Mouse (Mus musculus): ENCODE data around the gene Invs.
A peak's percentile ranks its signal among the peaks of the same experiment; 100 is the strongest.

Gene Invs

DNA sequence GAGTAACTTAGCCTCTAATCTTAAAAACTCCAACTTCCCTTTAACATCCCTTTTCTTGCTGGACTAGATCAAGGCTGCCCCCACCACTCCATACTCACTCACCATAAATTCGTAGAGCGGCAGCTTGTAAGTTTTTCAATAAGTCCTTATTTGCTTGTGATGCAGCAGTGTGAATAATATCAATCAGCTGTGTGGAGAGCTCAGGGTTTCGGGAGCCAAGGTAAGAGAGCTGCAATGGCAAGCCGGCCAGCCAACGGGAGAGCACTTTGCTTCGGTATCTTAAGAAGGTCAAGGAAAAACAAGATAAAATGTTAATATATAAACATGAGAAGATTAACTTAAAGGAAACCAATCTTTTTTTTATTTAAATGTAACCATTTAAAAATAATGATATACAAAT, 178.9 kb downstream of the Invs start:
- no peak for DNase-seq (ENCODE audit: low spot score)

DNA sequence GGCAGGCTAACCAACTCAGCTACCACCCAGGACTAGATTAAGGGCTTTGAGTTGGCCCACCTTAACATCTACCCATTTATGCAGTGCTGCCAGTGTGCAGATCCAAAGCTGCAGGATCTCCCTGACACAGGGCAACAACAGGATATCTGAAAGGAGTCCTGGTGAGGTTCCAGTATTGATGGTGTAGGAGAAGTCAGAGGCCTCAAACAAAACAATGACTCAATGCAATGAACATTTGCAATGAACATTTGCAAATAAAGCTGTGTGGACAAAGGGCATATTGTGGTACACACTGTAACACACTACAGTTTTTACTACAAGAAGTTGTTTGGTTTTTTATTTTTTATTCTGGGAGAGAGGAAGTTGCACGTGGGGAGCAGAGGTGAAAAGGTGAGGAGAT, 181.5 kb downstream of the Invs start:
- no peak for DNase-seq (ENCODE audit: low spot score)

DNA sequence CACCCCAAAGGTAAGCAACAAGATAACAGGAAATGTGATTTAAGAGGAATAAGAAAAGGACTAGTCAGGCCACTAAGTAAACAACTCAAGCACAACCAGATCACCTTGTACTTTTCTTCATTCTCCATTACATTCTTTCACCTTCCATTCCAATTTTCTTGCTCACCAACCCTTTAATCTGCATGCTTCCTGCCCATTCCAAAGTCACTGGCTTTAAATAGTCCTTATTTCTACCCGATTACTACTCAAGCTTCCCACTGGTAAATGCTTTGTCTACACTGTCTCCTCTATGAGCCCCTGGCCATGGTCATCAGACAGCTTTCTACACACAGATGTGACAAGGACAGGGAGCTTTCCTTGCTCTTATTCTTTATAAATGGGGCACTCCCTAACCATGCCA, 191.4 kb downstream of the Invs start:
- DNase-seq (ENCODE audit: low spot score), result no peak

DNA sequence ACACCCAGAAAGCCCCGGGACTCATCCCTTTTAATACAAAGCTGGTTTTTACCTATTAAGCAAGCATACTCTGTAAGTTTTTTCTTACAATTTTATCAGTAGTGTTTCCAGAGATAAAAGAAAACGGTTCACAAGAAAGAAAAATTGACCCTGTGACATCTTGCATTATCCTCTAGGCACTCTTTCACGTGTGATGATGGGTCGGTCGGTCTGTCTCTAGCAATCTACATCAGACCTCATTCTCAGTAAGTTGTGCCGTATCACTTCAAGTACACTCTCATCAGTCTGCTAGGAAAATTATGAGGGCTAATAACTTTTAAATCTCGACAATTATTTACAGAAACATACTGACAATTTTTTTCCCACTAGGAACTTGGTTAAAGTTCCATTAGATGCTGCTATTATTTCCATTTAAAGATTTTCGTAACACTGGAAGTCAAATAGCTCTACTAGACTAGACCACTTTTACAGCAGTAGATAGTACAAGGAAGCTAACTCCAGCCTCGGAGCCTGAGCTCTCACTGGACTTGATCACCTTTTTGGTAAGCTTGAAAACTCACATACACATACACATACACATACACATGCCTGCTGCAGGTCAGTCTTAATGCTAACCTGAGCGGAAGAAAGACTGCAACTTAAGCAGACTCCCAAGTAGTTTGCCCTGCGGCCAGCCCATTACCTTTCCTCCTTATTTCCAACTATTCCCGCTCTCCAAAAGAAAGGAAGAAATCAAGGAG, 192.7 kb downstream of the Invs start:
- no peak for DNase-seq (ENCODE audit: low spot score)

DNA sequence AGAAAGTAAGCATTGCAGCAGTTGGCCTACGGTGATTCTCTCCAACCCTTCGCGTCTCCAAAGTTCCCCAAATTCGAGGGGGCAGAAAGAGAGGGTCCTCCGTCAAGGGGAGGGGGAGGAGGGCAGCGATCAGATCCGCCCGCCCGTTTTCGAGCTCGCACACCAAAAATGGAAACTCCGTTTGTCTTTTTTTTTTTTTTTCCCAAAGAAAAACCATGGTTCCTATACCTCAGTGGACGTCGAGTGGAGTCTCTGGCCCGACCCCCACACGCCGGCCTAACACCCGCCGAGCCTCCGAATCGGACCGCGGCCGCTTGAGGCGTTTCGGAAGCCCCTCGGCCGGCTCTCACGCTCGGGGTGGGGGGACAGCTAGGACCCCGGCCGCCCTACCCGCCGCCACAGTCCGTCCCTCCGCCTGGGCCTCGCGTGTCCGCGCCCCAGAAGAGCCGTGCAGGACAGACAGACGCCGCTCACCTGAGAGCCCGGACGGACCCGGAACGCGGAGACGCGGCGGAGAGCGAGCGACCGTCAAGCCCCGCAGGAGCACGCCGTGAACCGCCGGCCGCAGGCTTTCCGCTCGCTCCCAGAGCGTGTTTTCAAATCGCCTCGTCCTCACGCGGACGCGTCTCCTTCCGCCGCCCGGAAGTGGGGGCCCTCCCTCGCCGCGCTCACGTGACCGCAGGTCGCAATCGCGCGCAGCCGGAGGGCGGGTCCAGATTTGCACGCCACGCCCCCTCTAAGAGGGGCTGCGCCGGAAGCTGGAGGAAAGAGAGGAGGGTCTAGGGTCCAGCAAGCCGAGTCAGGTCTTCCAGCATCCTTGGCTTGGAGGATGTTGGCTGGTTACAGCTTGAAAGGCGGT, 193.5 kb downstream of the Invs start, which contains the start of gene Tex10:
Gene Tex10 (minus strand): TSS at position 668 of the 859 bp plus-strand sequence.
- DNase-seq (ENCODE audit: low spot score), result peak; percentile 82

DNA sequence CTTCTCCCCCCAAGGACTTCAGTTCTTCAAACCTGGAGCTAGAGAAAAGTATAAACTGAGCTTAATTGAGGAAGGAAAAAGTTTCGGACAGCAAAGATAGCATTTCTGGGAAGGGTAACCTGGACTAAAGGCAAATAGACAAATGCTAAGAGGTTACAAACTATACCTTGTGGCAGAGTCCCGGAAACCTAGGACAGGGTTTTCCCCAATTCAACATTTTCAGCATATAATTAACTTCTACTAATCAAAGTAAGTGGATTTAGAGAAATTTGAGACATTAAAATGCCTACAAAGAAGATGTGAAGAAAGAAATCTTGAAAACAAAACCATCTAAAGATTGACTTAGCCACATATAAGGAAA, 194.1 kb downstream of the Invs start:
- no peak for DNase-seq (ENCODE audit: low spot score)

DNA sequence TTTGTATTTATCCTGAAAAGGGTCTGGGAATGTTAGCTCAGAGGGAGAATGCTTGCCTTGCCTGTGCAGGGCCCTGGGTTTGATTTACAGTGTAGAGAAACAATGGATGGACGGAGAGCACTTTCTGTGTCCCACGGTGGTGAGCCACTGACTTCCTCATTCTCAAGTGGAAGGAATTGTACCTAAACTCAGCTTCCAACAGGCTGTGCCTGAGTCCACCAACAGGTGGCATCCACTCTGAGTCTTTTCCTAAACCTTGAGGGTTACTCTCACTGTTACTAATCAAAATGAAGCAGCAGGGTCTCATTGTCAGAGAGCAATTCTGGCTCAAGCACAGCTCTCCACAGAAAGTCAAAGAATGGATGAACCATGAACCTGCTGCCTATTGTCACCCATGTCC, 201.7 kb downstream of the Invs start:
- DNase-seq (ENCODE audit: low spot score), result no peak

Measured in spleen, adult 12 weeks (tissue).